In genomic region chr5:41781890-41782289, GRCm38 (mm10) we compare ENCODE assay signal across 20 mouse cellular contexts. TPM values are rescaled to one million over a fixed set of nuclear protein-coding genes. Genes with fewer than 3 reads are reported as not detected.
A peak's percentile ranks its signal among the peaks of the same experiment; 100 is the strongest.
DNase-seq lines count a peak whose midpoint lies in the region; ATAC-seq lines count a peak whose summit lies in the region.
"Had no signal": no experiment of that assay in that cellular context is flagged by ENCODE, and none has a peak within 500 bp of the region (broad histone marks: within the 10 kb centered on the region; RNA-seq: fewer than 3 reads in every experiment).

No protein-coding gene starts in this region.

- H3K27ac ChIP-seq in hindbrain, embryonic 16.5 days (ENCODE audit: low read depth, low read length) = no peak overlapping the region
- H3K27ac ChIP-seq in hindbrain, embryonic 13.5 days = no peak overlapping the region
- no peak overlapping the region for H3K27ac ChIP-seq in limb, embryonic 11.5 days (replicated peaks; ENCODE audit: low read depth, low read length)
- H3K27ac ChIP-seq in limb, embryonic 10.5 days = no peak overlapping the region
- H3K27ac ChIP-seq: embryonic facial prominence, embryonic 13.5 days; gastrocnemius, adult 2 months; heart, embryonic 13.5 days had no signal

- peaks cover 14% of the 10 kb centered on the region for H3K36me3 ChIP-seq in hindbrain, embryonic 16.5 days (ENCODE audit: control insufficient read depth, insufficient read depth, low read length)
- H3K36me3 ChIP-seq in hindbrain, embryonic 13.5 days = peaks cover 28% of the 10 kb centered on the region
- H3K36me3 ChIP-seq in limb, embryonic 11.5 days (ENCODE audit: control insufficient read depth, insufficient read depth, low read length) = peaks cover 7% of the 10 kb centered on the region; the same call in 1 of the 2 replicates
- peaks cover 30% of the 10 kb centered on the region for H3K36me3 ChIP-seq in limb, embryonic 10.5 days

- no peaks in the 10 kb centered on the region for H3K27me3 ChIP-seq in hindbrain, embryonic 16.5 days (replicated peaks; ENCODE audit: control insufficient read depth, insufficient read depth, low read length)
- H3K27me3 ChIP-seq in hindbrain, embryonic 13.5 days = no peaks in the 10 kb centered on the region
- no peaks in the 10 kb centered on the region for H3K27me3 ChIP-seq in limb, embryonic 11.5 days (ENCODE audit: control insufficient read depth, insufficient read depth, low read length)
- H3K27me3 ChIP-seq in limb, embryonic 10.5 days (ENCODE audit: low read depth, poor library complexity, severe bottlenecking) = no peaks in the 10 kb centered on the region
- H3K27me3 ChIP-seq: embryonic facial prominence, embryonic 13.5 days; heart, embryonic 13.5 days had no signal

- H3K4me2 ChIP-seq in hindbrain, embryonic 16.5 days (ENCODE audit: low read length) = no peak overlapping the region
- no peak overlapping the region for H3K4me2 ChIP-seq in hindbrain, embryonic 13.5 days
- H3K4me2 ChIP-seq in limb, embryonic 11.5 days (ENCODE audit: low read depth, severe bottlenecking) = no peak overlapping the region
- H3K4me2 ChIP-seq: embryonic facial prominence, embryonic 13.5 days; heart, embryonic 13.5 days had no signal

- H3K9ac ChIP-seq in hindbrain, embryonic 16.5 days (ENCODE audit: low read depth, low read length) = no peak overlapping the region
- no peak overlapping the region for H3K9ac ChIP-seq in hindbrain, embryonic 13.5 days
- H3K9ac ChIP-seq in limb, embryonic 11.5 days (ENCODE audit: low read length) = no peak overlapping the region
- H3K9ac ChIP-seq: embryonic facial prominence, embryonic 13.5 days; heart, embryonic 13.5 days had no signal

- H3K4me1 ChIP-seq in hindbrain, embryonic 16.5 days (ENCODE audit: control insufficient read depth, insufficient read depth, low read depth, low read length) = no peaks in the 10 kb centered on the region
- H3K4me1 ChIP-seq in hindbrain, embryonic 13.5 days (replicated peaks) = no peaks in the 10 kb centered on the region
- H3K4me1 ChIP-seq in limb, embryonic 11.5 days (ENCODE audit: control insufficient read depth, insufficient read depth, low read length) = no peaks in the 10 kb centered on the region
- H3K4me1 ChIP-seq in limb, embryonic 10.5 days = no peaks in the 10 kb centered on the region
- H3K4me1 ChIP-seq: embryonic facial prominence, embryonic 13.5 days; heart, embryonic 13.5 days had no signal

- peak; percentile 58 for DNase-seq in heart, adult 11 months
- DNase-seq in heart, postnatal 10 days = no peak
- DNase-seq in limb, embryonic 11.5 days (ENCODE audit: low spot score) = no peak
- no peak for DNase-seq in limb, embryonic 10.5 days (ENCODE audit: low spot score)
- DNase-seq: adrenal gland, adult 2 months; adrenal gland, postnatal 25 days; cerebellum, adult 18-20 months; cerebellum, adult 9-11 months; cerebellum, postnatal 36 days; gastrocnemius, adult 2 months; gastrocnemius, postnatal 25 days; heart, postnatal 4 days; kidney, adult 2 months had no signal

- peak; percentile 30; the same call in 1 of the 2 replicates for ATAC-seq in hindbrain, embryonic 16.5 days
- ATAC-seq in hindbrain, embryonic 13.5 days (ENCODE audit: low FRiP score) = no peak
- peak; percentile 51 for ATAC-seq in limb, embryonic 11.5 days (ENCODE audit: insufficient number of reproducible peaks, low FRiP score, low TSS enrichment, low read depth)
- ATAC-seq: inflammation-experienced regulatory T-cells, adult 6 months had no signal

- H3K4me3 ChIP-seq in hindbrain, embryonic 16.5 days (ENCODE audit: low read length) = no peak overlapping the region
- no peak overlapping the region for H3K4me3 ChIP-seq in hindbrain, embryonic 13.5 days
- H3K4me3 ChIP-seq in limb, embryonic 11.5 days (ENCODE audit: low read depth, low read length) = no peak overlapping the region
- H3K4me3 ChIP-seq in limb, embryonic 10.5 days = no peak overlapping the region
- H3K4me3 ChIP-seq: embryonic facial prominence, embryonic 13.5 days; gastrocnemius, adult 2 months; heart, embryonic 13.5 days had no signal

- intact Hi-C loops in heart, postnatal 10 days (cut with DNase I) = no loop called here

- no peaks in the 10 kb centered on the region for H3K9me3 ChIP-seq in hindbrain, embryonic 16.5 days (ENCODE audit: control insufficient read depth, low read length)
- H3K9me3 ChIP-seq in hindbrain, embryonic 13.5 days = no peaks in the 10 kb centered on the region
- no peaks in the 10 kb centered on the region for H3K9me3 ChIP-seq in limb, embryonic 11.5 days (ENCODE audit: control insufficient read depth, low read length)
- H3K9me3 ChIP-seq in limb, embryonic 10.5 days (replicated peaks) = no peaks in the 10 kb centered on the region
- H3K9me3 ChIP-seq: embryonic facial prominence, embryonic 13.5 days; heart, embryonic 13.5 days had no signal

- 91% methylated on average over 5 of the region's 5 CpGs for WGBS in hindbrain, embryonic 16.5 days
- WGBS in hindbrain, embryonic 13.5 days = 86% methylated on average over 5 of the region's 5 CpGs
- WGBS in limb, embryonic 11.5 days = 86% methylated on average over 5 of the region's 5 CpGs
- 90% methylated on average over 5 of the region's 5 CpGs for WGBS in limb, embryonic 10.5 days

RNA-seq across cellular contexts. Expression of gene Nkx3-2, which starts 17.6 kb away (rescaled TPM):
- not detected for total RNA-seq in heart, postnatal 10 days (2021)
- polyA plus RNA-seq in hindbrain, embryonic 16.5 days (2015; fragmentation: Nextera tagmentation; extraction: Ambion mirVana) = not detected in 2 replicates
- polyA plus RNA-seq in hindbrain, embryonic 13.5 days (2015; fragmentation: Nextera tagmentation; extraction: Ambion mirVana) = 0.14 TPM in 1 of 2 replicates, not detected in the other
- 1.3 and 2.3 TPM in 2 replicates for polyA plus RNA-seq in limb, embryonic 11.5 days (2014; fragmentation: Nextera tagmentation; extraction: Ambion mirVana)
- 0.11 and 0.50 TPM in 2 replicates for polyA plus RNA-seq in limb, embryonic 10.5 days (2016; fragmentation: Nextera tagmentation; extraction: Ambion mirVana)
- total RNA-seq: adrenal gland, adult 2 months; adrenal gland, postnatal 25 days; gastrocnemius, adult 2 months; granulocyte monocyte progenitor cell, adult 5-6 weeks; heart, postnatal 4 days had no signal
- polyA plus RNA-seq: adrenal gland, adult 2 months; heart, postnatal 0 days; inflammation-experienced regulatory T-cells, adult 6 months; kidney, adult 2 months had no signal
